Mouse (Mus musculus): ENCODE results near the gene Dync2li1.

Dync2li1 gene

DNA sequence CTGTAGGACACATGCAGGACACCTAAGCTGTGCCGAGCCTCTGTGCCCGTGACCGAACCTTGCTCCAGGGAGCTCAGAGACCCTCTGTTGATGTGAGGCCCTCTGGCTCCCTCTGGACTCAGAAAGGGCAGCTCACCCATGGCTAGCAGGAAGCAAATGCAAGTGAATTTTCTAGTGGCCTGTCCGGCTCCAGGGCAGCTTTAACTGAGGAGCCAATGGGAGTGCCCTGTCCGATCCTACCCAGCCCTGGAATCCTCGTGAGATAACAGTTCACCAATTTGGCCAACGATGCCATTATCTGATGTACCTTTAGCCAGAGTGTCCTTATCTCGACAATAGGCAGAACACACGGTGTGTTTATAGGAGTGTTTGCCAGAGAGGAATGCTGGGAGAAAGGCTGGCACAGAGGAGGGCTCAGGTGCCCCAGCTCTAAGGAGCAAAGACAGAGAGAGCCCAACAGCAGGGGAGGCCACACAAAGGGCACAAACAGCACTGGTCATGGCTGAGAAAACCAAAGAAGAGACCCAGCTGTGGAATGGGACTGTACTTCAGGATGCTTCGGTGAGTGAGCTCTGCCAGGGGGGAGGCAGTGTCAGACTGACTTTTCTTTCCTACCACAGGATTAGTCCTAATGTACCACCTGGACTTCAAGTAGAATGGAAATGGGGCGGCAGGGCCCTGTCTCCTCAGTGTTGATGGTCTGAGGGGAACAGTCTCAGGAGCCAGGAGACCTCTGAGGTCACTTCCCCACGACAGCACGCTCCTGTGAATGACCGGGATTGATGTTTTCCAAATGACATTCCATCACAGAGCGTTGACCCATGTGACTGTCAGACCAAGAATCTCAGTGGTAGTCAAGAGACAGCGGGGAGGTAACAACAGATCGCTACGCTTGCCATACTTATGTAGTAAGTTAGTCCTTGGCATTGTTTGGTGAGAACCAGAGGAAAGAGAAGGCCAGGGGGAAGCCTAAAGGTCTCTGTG is 56.7 kb downstream of the Dync2li1 start, which contains the start of gene Abcg5:
Abcg5 (minus strand) TSS at position 278 of the 984 bp plus-strand sequence.
- no peak for DNase-seq (ENCODE audit: low spot score in 2 of 2)

DNA sequence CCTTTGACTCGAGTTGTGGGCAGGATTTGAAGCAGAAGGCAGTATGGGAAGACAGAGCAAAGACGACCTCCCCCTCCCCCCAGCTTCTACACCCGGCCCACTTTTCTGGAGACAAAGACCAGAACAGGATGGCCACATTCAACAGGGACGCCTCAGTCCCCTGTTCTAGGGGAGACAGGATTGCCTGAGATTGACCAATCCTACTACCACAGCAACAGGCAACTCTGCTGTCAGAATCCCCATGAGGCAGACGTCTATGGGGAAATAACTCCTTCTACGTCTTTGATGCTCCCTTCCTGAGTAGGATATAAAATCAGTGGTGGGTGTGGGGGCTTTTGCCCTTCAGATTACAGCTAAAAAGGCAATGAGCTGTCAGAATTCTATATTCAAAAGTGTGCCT is 58.0 kb downstream of the Dync2li1 start:
- no peak for DNase-seq (ENCODE audit: low spot score in 2 of 2)

DNA sequence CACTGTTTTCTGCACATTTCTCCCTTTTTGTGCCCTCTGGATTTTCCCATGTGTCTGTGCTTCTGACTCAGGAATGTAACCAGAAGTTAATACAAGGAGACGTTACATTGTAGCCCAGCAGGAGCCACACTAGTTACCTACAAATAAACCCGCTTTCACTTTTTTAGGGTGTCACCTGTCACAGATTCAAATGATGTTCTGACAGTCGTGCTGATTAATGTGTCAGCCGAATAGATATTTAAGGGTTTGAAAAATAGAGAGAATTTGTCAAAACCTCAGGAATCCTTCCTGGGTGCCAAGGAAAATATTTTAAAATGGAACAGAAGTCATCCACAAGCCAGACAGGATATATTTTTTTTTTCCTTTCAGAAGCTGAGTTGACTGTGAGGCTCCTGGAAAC is 59.0 kb downstream of the Dync2li1 start:
- no peak for DNase-seq (ENCODE audit: low spot score in 2 of 2)

DNA sequence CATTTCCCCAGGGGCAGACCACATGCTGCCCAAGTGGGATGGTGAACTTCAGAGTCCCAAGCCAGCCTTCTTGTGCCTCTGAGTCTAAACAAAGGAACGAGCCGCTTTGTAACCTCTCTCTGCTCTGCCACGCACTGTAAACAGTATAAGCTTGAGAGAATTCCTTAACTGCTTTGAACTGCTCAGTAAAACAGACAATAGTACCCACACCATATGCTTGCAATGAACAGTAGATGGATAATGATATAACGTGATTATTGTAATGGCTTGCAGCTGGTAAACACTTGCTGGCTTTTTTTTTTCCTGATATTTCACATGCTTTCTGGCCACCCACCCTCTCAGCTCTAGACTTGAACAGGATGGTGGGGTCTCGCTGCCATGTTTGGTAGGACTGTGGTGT is 61.7 kb downstream of the Dync2li1 start:
- DNase-seq (ENCODE audit: low spot score in 2 of 2), result no peak

DNA sequence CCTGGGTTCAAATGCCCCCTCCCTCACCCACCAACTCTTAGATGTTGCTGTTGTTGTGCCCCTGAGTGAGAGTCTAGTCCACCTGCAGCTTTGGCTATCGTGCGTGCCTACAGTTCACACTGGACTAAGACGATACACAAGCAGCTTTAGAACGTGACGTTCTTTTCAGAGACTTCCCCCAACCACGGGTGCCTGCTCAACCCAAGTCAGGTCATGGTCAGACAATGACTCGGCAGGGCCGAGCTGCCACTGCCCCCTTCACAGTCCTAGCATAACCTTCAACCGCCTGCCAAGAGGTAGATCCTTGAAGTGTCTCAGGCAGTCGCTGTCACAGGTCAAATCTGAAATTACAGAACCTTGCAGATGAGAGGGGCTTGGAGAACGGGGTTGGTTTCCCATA is 62.5 kb downstream of the Dync2li1 start:
- DNase-seq (ENCODE audit: low spot score in 2 of 2), result no peak

DNA sequence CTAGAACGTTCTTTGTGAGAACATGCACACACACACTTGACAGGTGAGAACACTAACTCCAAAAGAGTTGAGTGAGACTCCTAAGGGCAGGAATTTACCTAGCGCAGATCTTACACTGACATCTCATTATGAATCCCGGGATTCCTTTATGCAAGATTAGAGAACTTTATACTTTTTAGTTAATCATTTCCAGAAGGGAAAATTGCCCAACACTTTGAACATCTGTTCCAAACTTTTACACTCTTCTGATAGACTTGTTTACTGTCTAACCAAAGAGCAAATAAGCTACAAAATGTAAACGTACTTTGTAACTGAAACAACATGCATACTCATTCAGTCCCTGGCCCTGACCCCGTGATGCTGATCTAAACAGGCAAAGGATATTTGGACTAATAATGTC is 63.0 kb downstream of the Dync2li1 start:
- DNase-seq (ENCODE audit: low spot score in 2 of 2), result no peak

DNA sequence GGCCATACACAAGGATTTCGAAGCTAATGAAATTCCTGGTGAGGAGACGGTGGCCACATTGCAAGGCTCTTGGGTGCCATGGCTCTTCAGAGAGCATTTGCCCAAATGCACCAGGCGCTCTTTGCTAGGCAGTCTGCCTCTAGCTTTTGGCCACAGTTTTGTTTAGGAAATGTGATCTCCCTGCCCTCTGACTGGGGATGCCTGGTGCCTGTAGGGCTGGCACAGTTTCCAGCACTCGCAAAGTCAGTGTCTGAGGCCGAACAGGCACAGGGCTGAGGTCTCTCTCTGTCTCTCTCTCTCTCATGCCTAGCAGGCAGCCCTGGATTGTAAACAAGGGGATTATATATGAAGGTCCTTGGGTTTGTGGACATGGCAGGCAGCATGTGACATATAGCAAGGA is 63.8 kb downstream of the Dync2li1 start:
- no peak for DNase-seq (ENCODE audit: low spot score in 2 of 2)

DNA sequence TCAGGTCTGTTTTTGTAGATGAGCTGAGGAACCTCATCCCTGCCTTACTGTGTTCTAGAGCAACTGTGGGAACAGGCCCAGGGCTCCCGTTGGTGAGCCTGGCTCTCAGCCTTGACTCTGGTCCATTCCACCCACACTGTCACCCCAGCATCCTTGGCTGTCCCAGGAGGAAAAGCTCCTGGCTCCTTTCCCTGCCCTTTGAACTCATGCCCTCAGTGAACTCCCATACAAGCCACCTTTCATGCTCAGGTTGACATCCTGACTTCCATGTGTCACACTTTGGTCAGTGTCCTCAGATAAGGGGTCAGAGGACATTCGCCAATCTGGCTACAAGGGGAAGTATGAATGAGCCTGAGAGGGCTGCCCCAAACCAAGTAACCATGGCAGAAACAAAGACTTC is 67.4 kb downstream of the Dync2li1 start:
- DNase-seq (ENCODE audit: low spot score in 2 of 2), result no peak

DNA sequence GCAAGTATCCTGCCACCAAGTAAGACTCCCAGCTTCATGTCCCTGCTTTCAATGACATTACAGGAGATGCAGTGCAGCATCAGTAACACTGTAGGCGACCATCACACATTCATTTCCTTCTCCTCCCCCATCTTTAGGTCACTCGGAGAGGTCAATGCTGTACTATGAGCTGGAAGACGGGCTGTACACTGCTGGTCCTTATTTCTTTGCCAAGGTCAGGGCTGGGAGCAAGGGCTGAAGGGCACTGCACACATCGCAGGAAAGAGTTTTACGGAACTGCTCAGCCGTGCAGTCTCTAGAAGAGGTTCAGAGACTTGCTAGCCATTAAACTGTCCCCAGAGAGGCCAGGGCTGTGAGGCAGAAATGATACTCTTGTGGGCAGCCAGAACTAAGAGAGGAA is 70.2 kb downstream of the Dync2li1 start:
- no peak for DNase-seq (ENCODE audit: low spot score in 2 of 2)

DNA sequence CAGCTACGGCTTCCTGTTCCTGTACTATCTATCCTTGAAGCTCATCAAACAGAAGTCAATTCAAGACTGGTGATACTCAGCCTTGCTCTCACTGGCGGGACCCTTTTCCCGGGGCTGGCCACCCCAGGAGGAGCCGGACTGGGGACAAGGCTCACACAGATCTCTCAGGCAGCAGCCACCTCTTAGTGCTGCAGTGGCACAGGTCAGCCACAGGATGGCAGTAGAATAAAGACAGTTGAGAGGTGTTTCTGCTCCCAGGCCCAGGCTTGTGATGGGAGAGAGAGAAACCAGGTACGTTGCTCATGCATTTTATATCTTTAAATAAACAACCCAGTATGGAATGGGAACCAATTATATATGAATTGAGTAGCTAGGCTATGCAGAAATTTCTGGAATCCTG is 72.4 kb downstream of the Dync2li1 start:
- peak; percentile 24 to 54 for DNase-seq (ENCODE audit: low spot score in 2 of 2)
